9 mouse cellular contexts compared by ENCODE assay signal in the genomic region with DNA sequence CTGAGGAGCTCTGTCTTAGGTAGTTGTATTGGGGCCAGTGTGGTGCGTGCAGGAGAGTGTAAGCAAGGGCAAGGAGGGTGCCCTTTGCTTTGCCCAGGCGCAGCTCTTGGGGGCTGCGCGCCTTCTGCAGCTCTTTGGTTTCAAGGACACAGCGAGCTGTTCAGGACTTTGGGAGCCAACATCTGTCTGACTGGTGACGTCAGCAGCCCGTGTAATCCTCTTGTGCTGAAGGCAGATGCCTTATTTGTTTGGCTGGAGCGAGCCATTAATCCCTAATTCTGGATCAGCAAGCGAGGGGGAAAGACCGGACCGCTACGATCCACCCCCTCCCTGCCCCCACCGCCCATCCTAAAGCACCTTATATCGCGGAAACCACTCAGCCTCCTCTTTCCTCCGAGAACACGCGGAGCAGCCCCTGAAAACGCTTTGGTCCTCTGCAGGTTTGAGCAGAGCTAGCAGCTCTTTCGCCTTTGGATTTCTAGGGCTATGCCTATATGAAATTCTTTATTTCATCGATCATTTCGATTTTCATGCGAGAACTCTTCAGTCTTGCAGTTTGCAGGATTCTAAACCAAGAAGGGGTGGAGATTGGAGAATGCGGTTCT.
A peak's percentile ranks its signal among the peaks of the same experiment; 100 is the strongest.
DNase-seq lines count a peak whose midpoint lies in the region; ATAC-seq and TF ChIP-seq lines count a peak whose summit lies in the region.
"Had no signal": no experiment of that assay in that cellular context is flagged by ENCODE, and none has a peak within 500 bp of the region (broad histone marks: within the 10 kb centered on the region; RNA-seq: fewer than 3 reads in every experiment).

No protein-coding gene starts in this region.

- peaks cover 3% of the 10 kb centered on the region; the same call in 1 of the 2 replicates for H3K4me1 ChIP-seq in limb, embryonic 14.5 days (ENCODE audit: control insufficient read depth, insufficient read depth, low read length)
- no peaks in the 10 kb centered on the region for H3K4me1 ChIP-seq in thymus, adult 2 months (replicated peaks; ENCODE audit: control insufficient read depth, insufficient read depth, low read length)
- H3K4me1 ChIP-seq: liver, embryonic 13.5 days had no signal

- peak overlapping the region; percentile 33 for H3K4me2 ChIP-seq in limb, embryonic 14.5 days (replicated peaks; ENCODE audit: low read depth, low read length, severe bottlenecking)
- H3K4me2 ChIP-seq: liver, embryonic 13.5 days had no signal

- peak overlapping the region; percentile 23 for H3K4me3 ChIP-seq in limb, embryonic 14.5 days (replicated peaks; ENCODE audit: low read length)
- no peak overlapping the region for H3K4me3 ChIP-seq in thymus, adult 2 months (ENCODE audit: control insufficient read depth, insufficient read depth, low read length)
- H3K4me3 ChIP-seq: liver, embryonic 13.5 days had no signal

- H3K9ac ChIP-seq in limb, embryonic 14.5 days (ENCODE audit: low read depth, low read length, severe bottlenecking): no peak overlapping the region
- H3K9ac ChIP-seq: liver, embryonic 13.5 days had no signal

- ATAC-seq in limb, embryonic 14.5 days (ENCODE audit: low FRiP score, low read depth): no peak
- no peak for ATAC-seq in erythroid progenitor cell, adult 5-6 weeks (replicated peaks; ENCODE audit: low FRiP score, poor library complexity, severe bottlenecking)

- under 1% methylated on average over 24 of the region's 24 CpGs for WGBS in limb, embryonic 14.5 days
- 7% methylated on average over 24 of the region's 24 CpGs for WGBS in thymus, adult 2 months

- no peaks in the 10 kb centered on the region for H3K9me3 ChIP-seq in limb, embryonic 14.5 days (ENCODE audit: control insufficient read depth, low read length)
- H3K9me3 ChIP-seq: liver, embryonic 13.5 days had no signal

- TF ChIP-seq POLR2A in limb, embryonic 14.5 days (IDR thresholded peaks at IDR 0.05; ENCODE audit: borderline replicate concordance, extremely low read depth, insufficient read depth, insufficient read length): no peak
- no peak for TF ChIP-seq POLR2A in thymus, adult 2 months (IDR thresholded peaks at IDR 0.05; ENCODE audit: control insufficient read depth, extremely low read depth, insufficient read depth, low read length, poor library complexity)

- H3K36me3 ChIP-seq in limb, embryonic 14.5 days (ENCODE audit: control insufficient read depth, insufficient read depth, low read length): no peaks in the 10 kb centered on the region
- H3K36me3 ChIP-seq in thymus, adult 2 months (ENCODE audit: control insufficient read depth, insufficient read depth, low read length): no peaks in the 10 kb centered on the region
- H3K36me3 ChIP-seq: liver, embryonic 13.5 days had no signal

- H3K27ac ChIP-seq in limb, embryonic 14.5 days (replicated peaks; ENCODE audit: low read depth, low read length): no peak overlapping the region
- H3K27ac ChIP-seq in thymus, adult 2 months (ENCODE audit: control insufficient read depth, insufficient read depth, low read length): no peak overlapping the region
- H3K27ac ChIP-seq: liver, embryonic 13.5 days had no signal

- no peak for TF ChIP-seq CTCF in thymus, adult 2 months (IDR thresholded peaks at IDR 0.05; ENCODE audit: borderline replicate concordance, control insufficient read depth, extremely low read depth, insufficient read depth, low read length, poor library complexity)

- peak; percentile 95 for DNase-seq in brain, adult 2 months (ENCODE audit: low read depth, low spot score)
- peak; percentile 67 to 70 for DNase-seq in cerebellum, postnatal 14 days
- peak; percentile 73 to 84 for DNase-seq in frontal cortex, postnatal 36 days (ENCODE audit: low spot score in 2 of 2)
- no peak for DNase-seq in limb, embryonic 14.5 days (ENCODE audit: low spot score)
- peak; percentile 73 for DNase-seq in right cerebral cortex, postnatal 25 days
- DNase-seq in thymus, adult 2 months: no peak
- DNase-seq in kidney, adult 11 months: no peak
- DNase-seq: liver, embryonic 13.5 days had no signal

- peaks cover 89% of the 10 kb centered on the region for H3K27me3 ChIP-seq in limb, embryonic 14.5 days (ENCODE audit: control insufficient read depth, insufficient read depth, low read length)
- H3K27me3 ChIP-seq in thymus, adult 2 months (ENCODE audit: control insufficient read depth, insufficient read depth, low read length): 0 out of 2 replicates have a peak, but pooled peaks cover 4% of the 10 kb centered on the region

Comparison
In these comparisons a context has a peak if more than half of its experiments do, and no peak if none do; other contexts are left out.
1. DNase-seq: peak in brain, adult 2 months (single experiment), cerebellum, postnatal 14 days (2 of 2), frontal cortex, postnatal 36 days (2 of 2) and right cerebral cortex, postnatal 25 days (single experiment); none in limb, embryonic 14.5 days (single experiment), thymus, adult 2 months (single experiment) and kidney, adult 11 months (single experiment).